In genomic region chr11:117498137-117498511, GRCm38 (mm10) we compare ENCODE assay signal across 10 mouse cellular contexts. TPM values are rescaled to one million over a fixed set of nuclear protein-coding genes. Genes with fewer than 3 reads are reported as not detected.
A peak's percentile ranks its signal among the peaks of the same experiment; 100 is the strongest.
DNase-seq lines count a peak whose midpoint lies in the region; ATAC-seq and TF ChIP-seq lines count a peak whose summit lies in the region.
"Had no signal": no experiment of that assay in that cellular context is flagged by ENCODE, and none has a peak within 500 bp of the region (broad histone marks: within the 10 kb centered on the region; RNA-seq: fewer than 3 reads in every experiment).

No protein-coding gene starts in this region.

- peak overlapping the region; percentile 36 for H3K4me2 ChIP-seq in lung, embryonic 14.5 days
- peak overlapping the region; percentile 42 for H3K4me2 ChIP-seq in forebrain, embryonic 14.5 days (ENCODE audit: low read length)
- H3K4me2 ChIP-seq in neural tube, embryonic 13.5 days = peak overlapping the region; percentile 38
- no peak overlapping the region for H3K4me2 ChIP-seq in liver, postnatal 0 days (ENCODE audit: low read depth, low read length)

- H3K27ac ChIP-seq in lung, embryonic 14.5 days (ENCODE audit: low read depth) = peak overlapping the region; percentile 64
- H3K27ac ChIP-seq in forebrain, embryonic 14.5 days (ENCODE audit: low read depth, low read length) = peak overlapping the region; percentile 95
- H3K27ac ChIP-seq in limb, embryonic 10.5 days = peak overlapping the region; percentile 86
- H3K27ac ChIP-seq in neural tube, embryonic 13.5 days (replicated peaks) = peak overlapping the region; percentile 90
- H3K27ac ChIP-seq in liver, postnatal 0 days (ENCODE audit: low read depth) = no peak overlapping the region

- no peak for DNase-seq in lung, embryonic 14.5 days
- DNase-seq in lung, postnatal 10 days = no peak
- no peak for DNase-seq in forebrain, embryonic 14.5 days (ENCODE audit: low spot score)
- DNase-seq in limb, embryonic 10.5 days (ENCODE audit: low spot score) = no peak
- DNase-seq in liver, postnatal 0 days = no peak
- DNase-seq in right cerebral cortex, adult 2 months (ENCODE audit: low spot score in 2 of 2) = no peak
- DNase-seq in retina, embryonic 14.5 days (ENCODE audit: low spot score) = no peak

- TF ChIP-seq EP300 in liver, postnatal 0 days (IDR thresholded peaks at IDR 0.05; ENCODE audit: low read depth) = no peak

- H3K4me1 ChIP-seq in lung, embryonic 14.5 days (ENCODE audit: insufficient read depth) = peaks cover 7% of the 10 kb centered on the region; the same call in 1 of the 2 replicates
- H3K4me1 ChIP-seq in forebrain, embryonic 14.5 days (ENCODE audit: control insufficient read depth, insufficient read depth, low read length) = peaks cover 24% of the 10 kb centered on the region
- peaks cover 43% of the 10 kb centered on the region for H3K4me1 ChIP-seq in limb, embryonic 10.5 days
- H3K4me1 ChIP-seq in neural tube, embryonic 13.5 days (replicated peaks) = peaks cover 44% of the 10 kb centered on the region
- no peaks in the 10 kb centered on the region for H3K4me1 ChIP-seq in liver, postnatal 0 days (ENCODE audit: insufficient read depth)

- no peaks in the 10 kb centered on the region for H3K9me3 ChIP-seq in lung, embryonic 14.5 days (ENCODE audit: low read depth, low read length)
- H3K9me3 ChIP-seq in forebrain, embryonic 14.5 days (replicated peaks; ENCODE audit: control insufficient read depth, low read length) = no peaks in the 10 kb centered on the region
- no peaks in the 10 kb centered on the region for H3K9me3 ChIP-seq in limb, embryonic 10.5 days (replicated peaks)
- no peaks in the 10 kb centered on the region for H3K9me3 ChIP-seq in neural tube, embryonic 13.5 days
- no peaks in the 10 kb centered on the region for H3K9me3 ChIP-seq in liver, postnatal 0 days (ENCODE audit: low read length)

- H3K27me3 ChIP-seq in lung, embryonic 14.5 days (ENCODE audit: insufficient read depth, low read length) = no peaks in the 10 kb centered on the region
- no peaks in the 10 kb centered on the region for H3K27me3 ChIP-seq in forebrain, embryonic 14.5 days (replicated peaks; ENCODE audit: control insufficient read depth, insufficient read depth, low read length)
- H3K27me3 ChIP-seq in limb, embryonic 10.5 days (ENCODE audit: low read depth, poor library complexity, severe bottlenecking) = peaks cover 21% of the 10 kb centered on the region
- H3K27me3 ChIP-seq in neural tube, embryonic 13.5 days = peaks cover 18% of the 10 kb centered on the region
- 0 out of 2 replicates have a peak, but pooled peaks cover 4% of the 10 kb centered on the region for H3K27me3 ChIP-seq in liver, postnatal 0 days (ENCODE audit: insufficient read depth, low read length)

- H3K4me3 ChIP-seq in lung, embryonic 14.5 days (ENCODE audit: low read depth, low read length) = no peak overlapping the region
- H3K4me3 ChIP-seq in forebrain, embryonic 14.5 days (ENCODE audit: low read depth, low read length) = no peak overlapping the region
- peak overlapping the region; percentile 34; the same call in 1 of the 2 replicates for H3K4me3 ChIP-seq in limb, embryonic 10.5 days
- H3K4me3 ChIP-seq in neural tube, embryonic 13.5 days = peak overlapping the region; percentile 5; the same call in 1 of the 2 replicates
- no peak overlapping the region for H3K4me3 ChIP-seq in liver, postnatal 0 days (ENCODE audit: low read depth, low read length)

- H3K36me3 ChIP-seq in lung, embryonic 14.5 days (ENCODE audit: insufficient read depth) = no peaks in the 10 kb centered on the region
- H3K36me3 ChIP-seq in forebrain, embryonic 14.5 days (ENCODE audit: control insufficient read depth, insufficient read depth, low read length) = no peaks in the 10 kb centered on the region
- H3K36me3 ChIP-seq in limb, embryonic 10.5 days = no peaks in the 10 kb centered on the region
- H3K36me3 ChIP-seq in neural tube, embryonic 13.5 days = no peaks in the 10 kb centered on the region
- H3K36me3 ChIP-seq in liver, postnatal 0 days (replicated peaks; ENCODE audit: insufficient read depth, low read length) = no peaks in the 10 kb centered on the region

- TF ChIP-seq CTCF in lung, embryonic 14.5 days (IDR thresholded peaks at IDR 0.05; ENCODE audit: low read depth) = no peak
- no peak for TF ChIP-seq CTCF in liver, postnatal 0 days (IDR thresholded peaks at IDR 0.05; ENCODE audit: low read depth)

- no peak overlapping the region for H3K9ac ChIP-seq in lung, embryonic 14.5 days
- H3K9ac ChIP-seq in forebrain, embryonic 14.5 days (ENCODE audit: low read length) = peak overlapping the region; percentile 53
- peak overlapping the region; percentile 27 for H3K9ac ChIP-seq in neural tube, embryonic 13.5 days
- no peak overlapping the region for H3K9ac ChIP-seq in liver, postnatal 0 days (replicated peaks)

- WGBS in lung, embryonic 14.5 days = 37% methylated on average over 1 of the region's 1 CpGs
- 27% methylated on average over 1 of the region's 1 CpGs for WGBS in forebrain, embryonic 14.5 days
- 60% methylated on average over 1 of the region's 1 CpGs for WGBS in limb, embryonic 10.5 days
- WGBS in neural tube, embryonic 13.5 days = 23% methylated on average over 1 of the region's 1 CpGs
- 56% methylated on average over 1 of the region's 1 CpGs for WGBS in liver, postnatal 0 days (ENCODE audit: insufficient replicate concordance)

- ATAC-seq in lung, embryonic 14.5 days (ENCODE audit: insufficient read depth) = no peak
- peak; percentile 51; the same call in 1 of the 2 replicates for ATAC-seq in forebrain, embryonic 14.5 days
- ATAC-seq in neural tube, embryonic 13.5 days (ENCODE audit: low read depth) = peak; percentile 49
- no peak for ATAC-seq in liver, postnatal 0 days

RNA-seq across cellular contexts. Expression of gene Gm11733, which starts 14.0 kb away (rescaled TPM):
- polyA plus RNA-seq in lung, embryonic 14.5 days (2014; fragmentation: Nextera tagmentation; extraction: Ambion mirVana) = 0.08 TPM in 1 of 2 replicates, not detected in the other
- polyA plus RNA-seq in forebrain, embryonic 14.5 days (2014; fragmentation: Nextera tagmentation; extraction: Ambion mirVana) = 0.09 and 0.11 TPM in 2 replicates
- not detected in 2 replicates for polyA plus RNA-seq in limb, embryonic 10.5 days (2016; fragmentation: Nextera tagmentation; extraction: Ambion mirVana)
- not detected in 2 replicates for polyA plus RNA-seq in neural tube, embryonic 13.5 days (2015; fragmentation: Nextera tagmentation; extraction: Ambion mirVana)
- polyA plus RNA-seq in liver, postnatal 0 days (2015; fragmentation: Nextera tagmentation; extraction: Ambion mirVana) = not detected in 2 replicates
- polyA plus RNA-seq: gonadal fat pad, adult 2 months; thymus, postnatal 0 days had no signal

Comparison
In these comparisons a context has a peak if more than half of its experiments do, and no peak if none do; other contexts are left out.
1. ATAC-seq: peak in forebrain, embryonic 14.5 days (single experiment) and neural tube, embryonic 13.5 days (single experiment); none in lung, embryonic 14.5 days (single experiment) and liver, postnatal 0 days (single experiment).
2. H3K4me3 ChIP-seq: peak in limb, embryonic 10.5 days (single experiment) and neural tube, embryonic 13.5 days (single experiment); none in lung, embryonic 14.5 days (single experiment), forebrain, embryonic 14.5 days (single experiment) and liver, postnatal 0 days (single experiment).
3. H3K9ac ChIP-seq: peak in forebrain, embryonic 14.5 days (single experiment) and neural tube, embryonic 13.5 days (single experiment); none in lung, embryonic 14.5 days (single experiment) and liver, postnatal 0 days (single experiment).